Mouse (Mus musculus) mouse embryonic stem cell (cell line): ENCODE measurements around the gene Acd.

ENCODE experiments used
- in situ Hi-C, 2 experiments: fragments of 300-500 bp; cut with MboI; formaldehyde crosslinking; loops; 1 replicate in 1 of 2; 3 replicates in 1 of 2; pipeline ENCODE4 v1.14.3; 2019 to 2020; ENCODE audit warnings: low sequenced_read_pairs in 2 of 2, low pct_unique_long_range_greater_than_20kb in 1 of 2, mixed read lengths in 1 of 2; ENCODE audit not compliant: unreplicated experiment in 1 of 2

Gene Acd

DNA sequence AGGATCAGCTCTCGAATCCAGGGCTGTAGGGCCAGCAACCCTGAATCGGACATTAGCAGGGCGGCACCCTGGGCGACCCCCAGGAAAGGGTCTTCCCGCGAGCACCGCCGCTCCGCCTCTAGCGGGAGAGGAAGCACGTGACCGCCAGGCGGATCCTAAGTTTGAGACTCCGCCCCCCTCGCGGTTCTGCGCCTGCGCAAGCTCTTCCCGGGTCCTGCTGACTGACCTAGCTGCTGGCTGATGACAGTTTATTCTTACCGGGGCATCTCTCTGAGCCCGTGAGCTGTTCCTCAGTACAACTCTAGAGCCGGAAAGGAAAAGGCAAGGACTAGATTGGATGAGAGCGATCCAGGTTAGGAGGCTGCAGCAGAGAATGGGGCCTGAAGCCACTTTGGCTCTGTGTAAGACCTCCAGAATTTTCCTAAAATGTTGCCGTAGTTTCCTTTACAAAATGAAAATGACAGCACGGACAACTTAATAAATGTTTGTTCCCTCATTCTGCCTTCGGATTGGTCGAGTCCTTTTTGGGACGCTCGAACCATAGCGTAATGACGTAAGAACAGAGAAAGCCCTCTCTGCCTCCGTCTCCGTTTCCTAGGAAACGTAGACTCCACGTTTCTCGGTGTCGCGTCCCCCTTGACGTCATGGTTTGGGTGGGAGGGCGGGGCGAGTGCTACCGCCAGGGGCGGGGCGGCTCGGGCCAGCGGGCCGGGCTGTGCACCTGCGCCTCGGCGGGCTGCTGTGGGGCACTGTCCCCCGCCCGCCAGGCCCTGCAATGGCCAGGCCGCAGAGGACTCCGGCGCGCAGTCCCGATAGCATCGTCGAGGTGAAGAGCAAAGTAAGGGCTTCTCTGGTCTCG lies at the start of gene Acd, which contains the start of gene Pard6a:
Acd (minus strand) TSS at position 137 of the 859 bp plus-strand sequence.
Pard6a (plus strand) TSS at position 183 of the 859 bp plus-strand sequence.
- in situ Hi-C loops = no loop called here

DNA sequence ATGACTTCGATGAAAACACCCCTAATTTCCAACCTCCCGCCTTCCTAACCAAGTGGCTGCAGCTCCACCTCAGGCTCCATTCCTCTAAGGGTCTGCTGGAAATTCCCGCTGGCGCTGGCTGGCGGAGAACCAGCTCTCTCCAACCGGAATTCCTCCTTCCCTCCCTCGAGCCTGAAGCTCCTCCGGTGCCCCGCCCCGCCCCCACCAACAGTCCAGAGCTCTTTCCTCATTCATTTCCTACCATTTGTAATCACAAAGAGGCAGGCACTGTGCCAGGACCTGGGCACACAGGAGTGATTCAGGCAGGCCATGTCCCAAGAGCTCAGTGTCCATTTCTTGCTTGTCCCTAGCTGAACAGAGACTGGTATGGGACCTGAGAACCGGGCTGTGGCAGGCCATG lies 49.7 kb upstream of the Acd start:
- in situ Hi-C loops = no loop called here

DNA sequence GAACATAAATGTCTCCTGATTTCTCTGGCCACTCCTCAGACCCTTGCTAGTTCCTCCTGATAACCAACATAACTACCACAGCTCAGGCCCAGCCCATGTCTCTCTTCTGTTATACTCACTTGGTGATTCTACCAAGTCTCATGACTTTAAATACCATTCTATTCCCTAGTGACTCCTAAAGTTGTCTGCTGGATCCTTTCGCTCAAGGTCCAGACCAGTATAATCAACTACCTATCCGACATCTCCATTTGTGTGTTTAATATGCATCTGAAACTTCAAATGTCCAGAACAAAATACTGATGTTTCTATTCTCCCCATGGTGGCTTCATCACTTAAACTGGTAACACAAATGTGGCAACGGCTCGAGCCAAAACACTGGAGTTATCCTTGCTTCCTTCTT lies 42.4 kb upstream of the Acd start:
- in situ Hi-C loops = no loop called here

DNA sequence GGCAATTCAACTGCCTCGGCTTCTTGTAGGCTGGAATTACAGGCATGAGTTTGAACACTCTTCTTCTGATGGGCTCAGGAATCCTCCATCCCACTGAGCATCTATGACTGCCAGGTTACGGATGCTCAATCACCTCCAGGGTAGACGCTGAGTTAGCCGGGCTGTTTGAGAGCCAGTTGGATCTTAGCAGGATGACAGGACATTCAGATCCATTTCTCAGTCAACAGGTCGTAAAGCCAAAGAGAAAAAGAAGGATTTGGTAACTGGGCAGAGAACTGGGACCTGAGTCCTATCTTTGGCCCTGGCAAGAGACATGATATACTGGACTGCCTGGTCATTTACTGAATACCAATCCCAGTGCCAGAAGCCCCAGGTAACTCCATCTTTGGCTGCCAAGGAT lies 38.3 kb upstream of the Acd start:
- in situ Hi-C loops = no loop called here

DNA sequence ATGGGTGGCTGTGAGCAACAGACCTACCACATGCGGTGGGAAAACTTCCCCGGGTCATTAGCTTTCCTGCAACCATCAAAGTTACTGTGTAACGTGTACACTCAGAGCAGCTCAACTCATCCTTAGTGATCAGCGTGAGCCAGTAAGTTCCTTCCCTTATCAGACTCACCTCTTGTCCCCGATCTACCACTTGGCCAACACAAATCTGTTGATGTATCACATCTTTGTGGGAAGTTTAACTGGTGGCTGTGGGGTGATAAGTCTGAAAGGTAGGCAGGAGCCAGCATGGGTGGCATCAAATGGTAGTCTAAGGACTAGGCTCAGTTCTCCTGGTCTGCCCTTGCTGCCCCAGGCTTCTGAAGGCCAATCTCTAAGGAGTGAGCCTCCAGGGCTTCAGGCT lies 31.3 kb upstream of the Acd start:
- in situ Hi-C loops = no loop called here

DNA sequence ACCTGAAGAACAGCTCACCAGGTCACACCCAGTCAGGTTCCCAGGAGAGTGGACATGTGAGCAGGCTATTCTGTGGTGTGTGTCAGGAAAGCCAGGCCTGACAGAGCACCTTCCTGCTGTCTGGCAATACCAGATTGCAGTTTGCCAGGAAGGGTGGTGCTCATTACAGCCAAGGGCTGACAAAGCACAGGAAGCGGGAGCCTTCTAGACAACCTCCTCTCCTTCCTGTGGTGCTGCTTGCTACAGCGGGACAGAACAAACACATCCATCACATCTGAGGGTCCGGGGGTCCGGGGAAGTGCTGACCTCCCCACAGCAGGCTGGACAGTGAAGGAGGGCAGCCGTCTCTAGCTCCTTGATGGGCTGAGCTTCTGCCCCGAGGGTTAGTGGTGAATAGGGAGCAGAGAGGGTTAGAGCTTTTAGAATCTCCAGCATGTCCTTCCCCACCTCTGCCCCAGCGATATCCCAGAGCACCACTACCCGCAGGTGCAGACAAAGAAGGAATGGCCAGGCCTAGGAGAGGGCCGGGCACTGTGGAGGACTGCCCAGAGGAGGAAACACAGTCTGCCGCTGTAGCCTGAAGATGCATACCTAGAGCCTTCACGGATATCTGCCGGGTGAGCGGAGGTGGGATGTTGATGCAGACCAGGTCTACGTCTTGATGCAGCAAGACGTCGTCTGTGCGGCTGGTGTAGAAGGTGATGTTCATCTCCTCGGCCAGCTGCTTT lies 26.7 kb upstream of the Acd start:
- in situ Hi-C loops = no loop called here

DNA sequence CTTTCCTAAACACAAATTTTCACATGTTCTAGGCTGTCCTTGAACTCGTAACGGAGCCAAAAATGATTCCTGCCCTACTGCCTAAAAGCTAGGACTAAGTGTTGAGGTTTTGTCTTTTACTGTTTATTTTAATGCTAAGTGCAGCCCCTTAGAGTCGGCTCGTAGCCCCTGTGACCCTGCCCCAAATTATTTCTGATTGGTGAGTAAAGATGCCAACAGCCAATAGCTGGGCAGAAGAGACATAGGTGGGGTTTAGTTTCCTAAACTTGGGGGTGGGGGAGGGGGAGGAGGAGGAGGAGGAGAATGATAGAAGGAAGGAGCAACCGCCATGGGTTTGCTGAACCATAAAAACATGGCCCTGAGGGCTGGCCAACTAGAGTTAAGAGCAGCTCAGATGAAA lies 24.8 kb upstream of the Acd start:
- in situ Hi-C loops = no loop called here

DNA sequence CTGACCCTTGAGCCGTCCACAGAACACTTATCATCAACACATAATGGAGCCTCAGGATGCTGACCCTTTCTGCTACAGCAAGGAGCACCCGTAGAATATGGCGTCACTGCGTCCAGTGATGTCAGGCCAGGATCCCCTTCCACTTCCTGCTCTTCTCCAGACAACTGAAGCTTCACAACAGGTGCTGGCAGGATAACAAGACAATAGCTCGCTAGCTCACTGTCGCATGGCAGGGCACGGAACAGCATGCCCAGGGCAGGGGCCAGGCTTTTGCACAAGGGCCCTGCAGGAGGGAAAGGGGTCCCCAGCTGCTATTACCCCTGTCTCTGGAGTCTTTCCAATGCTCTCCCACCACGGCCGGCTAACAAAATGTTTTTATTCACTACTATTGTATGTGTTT lies 22.0 kb upstream of the Acd start:
- in situ Hi-C loops = no loop called here

DNA sequence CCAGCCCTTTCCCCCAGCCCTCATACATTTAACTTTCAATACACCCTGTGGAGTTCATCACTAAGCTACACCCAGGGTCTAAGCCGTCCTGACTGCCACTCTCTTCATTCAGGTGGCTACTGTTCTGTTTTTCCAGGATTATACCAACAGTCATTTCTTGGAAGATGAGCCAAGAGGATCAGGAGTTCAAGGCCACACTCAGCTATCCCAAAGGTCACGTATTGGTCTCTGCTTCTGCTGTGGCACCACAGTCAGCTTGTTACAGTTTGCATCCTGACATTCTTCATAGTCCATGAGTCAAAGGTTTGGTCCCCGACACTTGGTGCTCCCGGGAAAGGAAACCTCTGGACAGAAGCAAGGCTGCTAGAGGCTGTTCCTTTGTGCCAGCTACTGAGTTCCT lies 18.7 kb upstream of the Acd start:
- in situ Hi-C loops = loop anchor here in 1 of 2 experiments (10.0 kb wide), 2 partner anchors 205 to 295 kb away; partner anchors contain the start of gene Ddx28

DNA sequence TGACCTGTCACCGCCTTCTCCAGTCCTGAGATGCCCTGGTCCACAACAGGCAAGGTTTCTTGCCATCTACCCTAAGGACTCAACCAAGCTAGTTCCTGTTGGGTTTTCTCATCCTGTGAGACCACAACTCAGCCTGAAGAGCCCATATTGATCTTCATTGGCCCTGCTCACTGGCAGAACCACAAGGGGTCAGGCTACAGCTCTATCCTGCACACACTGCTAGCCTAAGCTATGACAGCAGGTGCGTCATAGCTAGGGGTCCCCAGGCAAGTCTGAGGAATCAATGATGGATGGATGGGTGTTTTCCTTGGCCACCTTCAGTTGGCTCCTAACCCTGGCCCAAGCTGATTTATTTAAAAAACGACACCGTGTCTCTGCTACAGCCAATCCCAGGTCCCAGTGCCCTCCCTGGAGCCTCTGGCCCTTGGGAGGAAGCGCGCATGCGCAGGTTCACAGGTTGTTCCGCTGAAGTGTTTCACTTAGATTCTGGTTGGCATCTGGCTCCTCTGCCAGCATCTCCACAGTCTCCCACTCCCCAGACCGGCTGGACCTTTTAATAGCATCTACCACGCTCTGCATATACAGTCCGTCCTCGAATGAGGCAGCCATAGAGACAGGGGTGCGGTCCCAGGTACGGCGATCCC lies 15.5 kb upstream of the Acd start:
- in situ Hi-C loops = loop anchor here in 1 of 2 experiments (10.0 kb wide), 2 partner anchors 208 to 298 kb away; partner anchors contain the start of gene Ddx28

DNA sequence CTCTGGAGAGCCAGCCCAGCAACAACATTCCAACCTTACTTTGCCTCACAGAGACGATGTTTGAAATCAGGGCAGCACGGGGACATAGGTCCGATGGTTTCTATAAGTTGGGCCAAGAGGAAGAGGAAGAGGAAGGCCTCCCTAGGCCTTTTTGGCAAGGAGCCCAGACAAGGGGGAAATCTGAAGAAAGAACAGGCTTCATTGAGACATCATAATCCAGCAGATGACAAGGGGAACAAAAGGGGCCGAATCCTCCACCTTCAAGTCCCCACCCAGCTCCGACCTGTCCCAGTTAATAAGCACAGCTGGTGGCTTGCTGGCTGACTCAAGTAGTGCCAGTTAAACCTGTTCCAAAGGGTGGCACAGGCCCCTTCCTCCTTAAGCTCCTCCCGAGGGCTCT lies 14.1 kb upstream of the Acd start:
- in situ Hi-C loops = loop anchor here in 1 of 2 experiments (10.0 kb wide), 2 partner anchors 210 to 300 kb away; partner anchors contain the start of gene Ddx28

DNA sequence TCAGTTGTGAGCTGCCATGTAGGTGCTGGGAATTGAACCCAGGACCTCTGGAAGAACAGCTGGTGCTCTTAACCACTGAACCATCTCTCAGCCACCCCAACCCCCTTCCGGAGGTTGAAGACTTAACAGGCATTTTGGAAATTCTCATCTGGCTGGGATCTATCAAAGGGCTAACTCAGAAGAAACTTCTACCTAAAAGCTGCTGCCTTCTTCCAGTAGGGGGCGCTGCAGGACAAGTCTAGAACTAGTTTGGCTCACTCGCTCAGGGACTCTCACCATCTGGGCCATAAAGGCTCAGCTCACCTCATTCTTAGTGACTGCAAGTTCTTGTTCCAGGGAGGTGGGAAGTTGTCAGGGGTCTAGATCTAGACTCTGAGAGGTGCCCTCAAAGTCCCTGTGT lies 13.2 kb upstream of the Acd start:
- in situ Hi-C loops = loop anchor here in 1 of 2 experiments (5.0 to 10.0 kb wide), 3 partner anchors 68 to 301 kb away; partner anchors contain the start of gene Ddx28

DNA sequence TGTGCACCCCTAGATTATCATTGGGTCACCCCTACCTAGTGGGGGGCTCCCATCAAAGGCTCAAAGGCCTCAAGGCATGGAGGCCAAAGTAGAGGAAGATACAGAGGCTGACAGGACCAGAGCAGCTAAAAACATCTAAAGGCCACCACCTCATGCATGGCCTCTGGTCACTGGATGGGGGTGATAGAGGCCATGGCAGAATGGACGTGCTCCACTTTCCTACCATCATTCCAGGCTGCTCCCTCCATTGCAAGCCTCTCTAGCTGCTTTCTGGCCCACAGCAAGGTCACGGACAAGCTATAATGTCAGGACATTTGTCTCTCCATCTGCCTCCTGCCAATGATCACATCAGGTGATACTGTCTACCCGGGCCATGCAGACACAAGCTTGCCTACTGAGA lies 11.4 kb upstream of the Acd start:
- in situ Hi-C loops = loop anchor here in 1 of 2 experiments (5.0 to 10.0 kb wide), 3 partner anchors 70 to 303 kb away; partner anchors contain the start of gene Ddx28

DNA sequence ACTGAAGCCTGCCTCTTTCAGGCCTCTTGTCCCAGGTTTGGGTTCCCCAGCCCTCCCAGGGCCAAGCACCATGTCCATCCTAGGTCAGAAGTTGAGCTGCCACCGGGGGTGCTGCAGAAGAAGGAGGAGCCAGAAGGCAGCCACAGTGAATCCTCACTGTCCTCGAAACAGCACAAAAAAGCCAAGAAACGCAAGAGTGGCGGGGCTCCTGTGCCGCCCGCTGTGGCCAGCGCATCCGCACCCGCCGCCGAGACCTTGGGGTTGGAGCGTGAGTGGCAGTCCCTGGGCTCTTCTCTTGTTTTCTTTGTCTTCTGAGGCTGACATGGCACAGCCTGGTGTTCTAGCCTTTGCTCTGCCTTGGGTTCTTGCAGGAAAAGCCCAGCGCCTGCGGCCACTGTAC lies 8.4 kb upstream of the Acd start:
- in situ Hi-C loops = no loop called here

DNA sequence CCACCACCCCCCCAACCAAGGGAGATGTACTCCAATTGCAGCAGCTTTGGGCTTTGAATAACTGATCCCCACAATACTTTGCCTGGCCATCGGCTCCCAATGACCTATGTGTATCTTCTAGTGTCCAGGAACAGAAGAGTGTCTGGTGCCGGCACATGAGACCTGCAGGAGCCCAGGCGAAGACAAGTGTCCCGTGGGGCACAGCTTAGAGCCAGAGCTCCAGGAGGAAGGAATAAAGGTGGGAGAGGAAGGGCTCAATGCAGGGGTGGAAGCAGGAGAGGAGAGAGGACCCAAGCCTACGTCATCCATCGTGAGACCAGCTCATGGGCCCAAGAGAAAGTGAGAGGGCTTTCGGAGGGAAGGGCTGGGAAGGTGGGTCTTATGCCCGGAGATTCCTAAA lies 7.8 kb upstream of the Acd start:
- in situ Hi-C loops = no loop called here

DNA sequence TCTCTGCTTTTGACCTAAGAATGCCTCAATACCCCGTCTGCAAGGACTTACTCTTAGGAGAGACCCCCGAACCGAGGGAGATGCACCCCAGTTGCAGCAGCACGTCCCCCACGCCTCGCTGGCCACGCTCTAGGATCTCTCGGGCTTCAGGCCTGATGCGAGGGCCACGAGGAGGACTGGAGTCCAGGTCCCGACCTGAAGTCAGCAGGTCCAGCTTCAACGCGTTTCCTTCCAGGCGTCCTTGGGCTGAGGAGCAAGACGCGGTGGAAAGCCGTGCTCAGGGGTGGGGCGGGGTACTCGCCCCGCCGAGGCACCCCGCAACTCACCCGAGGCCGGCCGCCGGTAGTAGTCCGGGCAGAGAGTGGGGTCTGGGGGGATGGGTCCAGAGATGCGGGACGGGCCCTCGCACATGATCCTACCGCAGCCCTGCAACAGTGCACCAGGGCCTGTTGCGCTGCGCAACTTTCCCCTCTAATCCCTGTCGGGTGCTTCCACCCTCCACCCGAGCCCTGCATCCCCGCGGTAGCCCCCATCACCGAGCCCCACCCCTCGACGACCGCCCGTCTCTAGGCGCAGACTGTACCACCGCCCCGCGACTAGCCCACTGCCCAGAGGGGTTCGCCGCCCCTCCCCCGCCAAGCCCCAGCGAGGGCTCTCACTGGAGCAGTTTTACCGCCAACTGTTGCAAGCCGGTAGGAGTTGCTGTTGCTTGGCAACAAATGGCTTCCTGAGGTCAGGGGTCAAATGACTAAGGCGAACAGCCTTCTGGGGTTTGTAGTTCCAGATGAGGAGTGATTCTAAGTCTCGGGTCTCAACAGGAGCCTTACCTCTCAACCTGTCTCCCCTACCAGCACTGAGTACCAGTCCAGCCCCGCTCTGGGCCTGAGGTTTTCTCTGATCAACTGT lies 6.8 kb upstream of the Acd start, which contains the start of the genes 4933405L10Rik and Enkd1:
4933405L10Rik (plus strand) TSS at position 158 of the 906 bp plus-strand sequence.
Enkd1 (minus strand) TSS at position 713 of the 906 bp plus-strand sequence.
- in situ Hi-C loops = no loop called here

DNA sequence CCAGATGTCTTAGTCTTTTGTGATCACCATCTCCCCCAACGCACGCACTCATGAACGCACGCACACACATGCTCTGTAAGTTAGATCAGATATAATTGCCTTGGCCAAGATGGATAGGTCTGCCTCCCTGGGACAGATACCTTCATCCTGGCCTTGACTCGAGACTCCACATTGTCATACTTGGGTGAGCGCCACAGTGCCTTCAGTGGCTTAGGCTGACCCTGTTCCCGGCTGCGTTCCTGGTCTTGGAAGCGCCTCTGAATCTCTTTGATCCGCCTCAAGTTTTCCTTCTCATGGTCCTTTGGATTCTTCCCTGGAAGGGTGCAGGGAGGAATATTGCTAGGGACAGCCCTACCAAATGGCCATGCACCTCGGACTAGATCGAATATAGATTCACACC lies 5.5 kb upstream of the Acd start:
- in situ Hi-C loops = no loop called here

DNA sequence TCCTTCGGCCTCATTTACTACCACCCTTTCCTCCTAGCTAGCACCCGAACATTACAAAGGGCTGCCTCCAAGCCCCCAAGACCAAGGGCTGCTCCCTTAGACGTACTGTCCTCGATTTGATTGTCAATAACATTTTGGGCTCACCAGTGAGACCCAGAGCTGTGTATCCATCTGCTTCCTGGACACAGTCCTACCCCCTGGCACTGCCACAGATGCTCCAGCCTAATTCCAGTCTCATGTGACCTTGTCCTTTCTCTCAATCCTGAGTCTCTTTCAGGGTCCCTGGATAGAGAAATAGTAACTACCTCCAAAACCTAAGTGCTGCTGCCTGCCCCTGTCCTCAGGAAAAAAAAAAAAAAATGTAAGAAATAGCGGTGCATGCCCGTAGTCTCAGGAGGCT lies 4.1 kb upstream of the Acd start:
- in situ Hi-C loops = no loop called here
